Mouse (Mus musculus) liver, adult 2 months (tissue): ENCODE measurements around the gene Slc36a3. TPM values are rescaled to one million over a fixed set of nuclear protein-coding genes. Genes with fewer than 3 reads are reported as not detected.
"Not testable (repeated sequence)": the region's sequence is repeated elsewhere in the genome, so short reads cannot be mapped to it uniquely, and the experiment has no call there.

ENCODE experiments used
- DNase-seq: peaks from one replicate; pipeline ENCODE4 v3.0.0-alpha.2; 2011; ENCODE audit warnings: low read depth, low spot score; ENCODE audit errors: extremely low read depth
- H3K27ac ChIP-seq: fragments of 200-500 bp; replicated peaks from 2 replicates; pipeline ENCODE4 v1.5.1; 2012; ENCODE audit warnings: low read depth, mild to moderate bottlenecking, control low read depth, inconsistent platforms, low read length; ENCODE audit not compliant: insufficient read depth
- H3K27me3 ChIP-seq: fragments of 200-500 bp; 2 replicates; pipeline ENCODE4 v1.6.1; 2012; ENCODE audit warnings: mild to moderate bottlenecking, moderate library complexity, low read length, inconsistent platforms; ENCODE audit not compliant: control insufficient read depth, insufficient read depth
- H3K36me3 ChIP-seq: fragments of 200-500 bp; 2 replicates; pipeline ENCODE4 v1.6.1; 2012; ENCODE audit warnings: low read length, inconsistent platforms; ENCODE audit not compliant: control insufficient read depth, insufficient read depth
- H3K4me1 ChIP-seq: fragments of 200-500 bp; 2 replicates; pipeline ENCODE4 v1.6.1; 2011; ENCODE audit warnings: low read length; ENCODE audit not compliant: control insufficient read depth, insufficient read depth
- H3K4me3 ChIP-seq: fragments of 200-500 bp; 2 replicates; pipeline ENCODE4 v1.5.1; 2011; ENCODE audit warnings: low read depth, mild to moderate bottlenecking, control low read depth, low read length, moderate library complexity; ENCODE audit not compliant: insufficient read depth
- H3K79me2 ChIP-seq: fragments of 200-500 bp; 2 replicates; pipeline ENCODE4 v1.6.1; 2012; ENCODE audit warnings: inconsistent platforms, mild to moderate bottlenecking, low read length, moderate library complexity; ENCODE audit not compliant: control insufficient read depth, insufficient read depth
- H3K9ac ChIP-seq: fragments of 200-500 bp; 2 replicates; pipeline ENCODE4 v1.6.1; 2012; ENCODE audit warnings: low read depth, mild to moderate bottlenecking, control low read depth, inconsistent platforms, low read length
- CTCF ChIP-seq: fragments of 200-500 bp; IDR thresholded peaks from 2 replicates; pipeline ENCODE4 v1.5.1; 2011; ENCODE audit warnings: low read depth, low read length, control low read depth
- POLR2A ChIP-seq: fragments of 200-500 bp; IDR thresholded peaks from 2 replicates; pipeline ENCODE4 v1.6.1; 2011; ENCODE audit warnings: low read length, control low read depth; ENCODE audit not compliant: insufficient read depth; ENCODE audit errors: extremely low read depth
- WGBS: fragments of 180-500 bp; shearing (Covaris S2); methylation state at CpG from one replicate; pipeline ENCODE4 v1.1.7; 2018; 5-methylcytosine and 5-hydroxymethylcytosine counted together
- polyA plus RNA-seq: library from polyadenylated mRNA; depleted of rRNA; stranded (reverse); fragments of >200 nt; gene quantifications from 2 replicates; pipeline ENCODE4 v1.2.3, GENCODE M21; 2012
- total RNA-seq: library from RNA; depleted of rRNA; stranded (reverse); fragments of >200 nt; gene quantifications from 2 replicates; pipeline ENCODE4 v1.2.3, GENCODE M21; 2014

Gene Slc36a3
- total and polyA plus RNA-seq, 2 experiments: 0.05 TPM; not detected in 1

- H3K27me3 ChIP-seq: no peaks in the 10 kb centered on the region
- H3K4me1 ChIP-seq: peaks cover 16% of the 10 kb centered on the region
- H3K79me2 ChIP-seq: peaks cover 5% of the 10 kb centered on the region; the same call in 1 of the 2 replicates
- under 1% methylated on average over 45 of the region's 45 CpGs for WGBS
- H3K36me3 ChIP-seq: no peaks in the 10 kb centered on the region
- DNase-seq: peak; percentile 97
- peak within 1 kb of the TSS; percentile 89 for H3K9ac ChIP-seq
- TF ChIP-seq POLR2A (peak; percentile 96), CTCF (no peak)
- peak within 1 kb of the TSS; percentile 83 for H3K27ac ChIP-seq
- H3K4me3 ChIP-seq: peak within 1 kb of the TSS; percentile 87
Observed at GRCm38 (mm10) chr11:55097463-55098188, 53.9 kb downstream of the Slc36a3 start, which contains the start of gene Gm2a. TSS of gene Gm2a (plus strand) at chr11:55098115.

GRCm38 (mm10) chr11:55096731-55097462 lies 54.6 kb downstream of the Slc36a3 start:
- H3K36me3 ChIP-seq: no peaks in the 10 kb centered on the region
- H3K27me3 ChIP-seq: no peaks in the 10 kb centered on the region
- H3K9ac ChIP-seq: 0 out of 2 replicates have a peak overlapping the region, but pooled peaks have one; percentile 25
- DNase-seq: no peak
- peak overlapping the region; percentile 83 for H3K27ac ChIP-seq
- H3K79me2 ChIP-seq: peaks cover 5% of the 10 kb centered on the region; the same call in 1 of the 2 replicates
- no peak overlapping the region; the same call in 1 of the 2 replicates for H3K4me3 ChIP-seq
- TF ChIP-seq POLR2A: no peak
- no peak for TF ChIP-seq CTCF
- peaks cover 16% of the 10 kb centered on the region for H3K4me1 ChIP-seq
- 11% methylated on average over 11 of the region's 11 CpGs for WGBS

- 53% methylated on average over 4 of the region's 4 CpGs for WGBS
- H3K4me1 ChIP-seq: peaks cover 14% of the 10 kb centered on the region
- H3K9ac ChIP-seq, H3K79me2 ChIP-seq, H3K4me3 ChIP-seq, H3K36me3 ChIP-seq, H3K27me3 ChIP-seq: not testable (repeated sequence)
- peak; percentile 85 for DNase-seq
- peak overlapping the region; percentile 83 for H3K27ac ChIP-seq
Observed at GRCm38 (mm10) chr11:55096296-55096695, 55.2 kb downstream of the Slc36a3 start.

GRCm38 (mm10) chr11:55093096-55093495 lies 58.4 kb downstream of the Slc36a3 start:
- Histone ChIP-seq H3K36me3 (no peaks in the 10 kb centered on the region), H3K79me2 (no peaks in the 10 kb centered on the region), H3K4me3 (no peak overlapping the region), H3K27me3 (no peaks in the 10 kb centered on the region), H3K9ac (no peak overlapping the region), H3K4me1 (peaks cover 2% of the 10 kb centered on the region), H3K27ac (no peak overlapping the region)
- TF ChIP-seq CTCF (no peak), POLR2A (no peak)
- peak; percentile 88 for DNase-seq
- WGBS: 36% methylated on average over 7 of the region's 7 CpGs

- Histone ChIP-seq H3K27me3 (no peaks in the 10 kb centered on the region), H3K27ac (no peak overlapping the region), H3K4me3 (no peak overlapping the region), H3K79me2 (no peaks in the 10 kb centered on the region), H3K4me1 (peaks cover 2% of the 10 kb centered on the region), H3K9ac (no peak overlapping the region), H3K36me3 (no peaks in the 10 kb centered on the region)
- TF ChIP-seq CTCF: no peak
- TF ChIP-seq POLR2A: no peak
- 81% methylated on average over 2 of the region's 2 CpGs for WGBS
- no peak for DNase-seq
Observed at GRCm38 (mm10) chr11:55089892-55090291, 61.6 kb downstream of the Slc36a3 start.
